Mouse (Mus musculus): ENCODE results near the gene Pla2g4a. TPM values are rescaled to one million over a fixed set of nuclear protein-coding genes. Genes with fewer than 3 reads are reported as not detected.

The Pla2g4a gene
- total and polyA plus RNA-seq, 2 experiments from 2014 or later: 0.93 to 1.3 TPM

- no peak overlapping the region for H3K4me2 ChIP-seq (ENCODE audit: low read depth, low read length, poor library complexity, severe bottlenecking)
- DNase-seq (ENCODE audit: low spot score) (no peak), ATAC-seq (ENCODE audit: low FRiP score) (no peak)
- no peak overlapping the region for H3K4me3 ChIP-seq (ENCODE audit: low read depth, low read length)
- H3K36me3 ChIP-seq (ENCODE audit: insufficient read depth, low read length): no peaks in the 10 kb centered on the region
- no peaks in the 10 kb centered on the region for H3K27me3 ChIP-seq (ENCODE audit: insufficient read depth, low read length)
- H3K9ac ChIP-seq (replicated peaks; ENCODE audit: low read length, poor library complexity, severe bottlenecking): no peak overlapping the region
- H3K9me3 ChIP-seq (ENCODE audit: low read length): no peaks in the 10 kb centered on the region
- TF ChIP-seq CTCF (IDR thresholded peaks at IDR 0.05): no peak
- no peak overlapping the region for H3K27ac ChIP-seq (ENCODE audit: low read depth, low read length)
- H3K4me1 ChIP-seq (ENCODE audit: insufficient read depth, low read length): no peaks in the 10 kb centered on the region; the same call in 1 of the 2 replicates
- WGBS: 33% methylated on average over 1 of the region's 1 CpGs
These were observed 38.9 kb downstream of the Pla2g4a start for GRCm38 (mm10) chr1:149922219-149922618.

- DNase-seq (ENCODE audit: low spot score) (no peak), ATAC-seq (ENCODE audit: low FRiP score) (no peak)
- no peak overlapping the region for H3K4me3 ChIP-seq (ENCODE audit: low read depth, low read length)
- no peaks in the 10 kb centered on the region for H3K27me3 ChIP-seq (ENCODE audit: insufficient read depth, low read length)
- 88% methylated on average over 5 of the region's 5 CpGs for WGBS
- H3K4me2 ChIP-seq (ENCODE audit: low read depth, low read length, poor library complexity, severe bottlenecking): no peak overlapping the region
- H3K9me3 ChIP-seq (ENCODE audit: low read length): no peaks in the 10 kb centered on the region
- TF ChIP-seq CTCF (IDR thresholded peaks at IDR 0.05): no peak
- no peaks in the 10 kb centered on the region; the same call in 1 of the 2 replicates for H3K4me1 ChIP-seq (ENCODE audit: insufficient read depth, low read length)
- H3K27ac ChIP-seq (ENCODE audit: low read depth, low read length): no peak overlapping the region
- H3K36me3 ChIP-seq (ENCODE audit: insufficient read depth, low read length): no peaks in the 10 kb centered on the region
- H3K9ac ChIP-seq (replicated peaks; ENCODE audit: low read length, poor library complexity, severe bottlenecking): no peak overlapping the region
These were observed 39.8 kb downstream of the Pla2g4a start for GRCm38 (mm10) chr1:149921325-149921724.

- no peak for ATAC-seq (ENCODE audit: low FRiP score)
- 80% methylated on average over 7 of the region's 7 CpGs for WGBS
These were observed 41.8 kb downstream of the Pla2g4a start for GRCm38 (mm10) chr1:149919301-149919700.

GRCm38 (mm10) chr1:149912984-149913383 lies 48.1 kb downstream of the Pla2g4a start:
- DNase-seq (ENCODE audit: low spot score) (no peak), ATAC-seq (ENCODE audit: low FRiP score) (no peak)
- Histone ChIP-seq H3K9ac (replicated peaks; ENCODE audit: low read length, poor library complexity, severe bottlenecking) (no peak overlapping the region), H3K9me3 (ENCODE audit: low read length) (no peaks in the 10 kb centered on the region), H3K27me3 (ENCODE audit: insufficient read depth, low read length) (no peaks in the 10 kb centered on the region), H3K4me1 (ENCODE audit: insufficient read depth, low read length) (no peaks in the 10 kb centered on the region), H3K4me3 (ENCODE audit: low read depth, low read length) (no peak overlapping the region), H3K27ac (ENCODE audit: low read depth, low read length) (no peak overlapping the region), H3K4me2 (ENCODE audit: low read depth, low read length, poor library complexity, severe bottlenecking) (no peak overlapping the region), H3K36me3 (ENCODE audit: insufficient read depth, low read length) (no peaks in the 10 kb centered on the region)
- WGBS: 84% methylated on average over 4 of the region's 4 CpGs
- no peak for TF ChIP-seq CTCF (IDR thresholded peaks at IDR 0.05)

More at GRCm38 (mm10) chr1:149919301-149919700, 41.8 kb downstream of the Pla2g4a start:
- Histone ChIP-seq H3K4me2 (ENCODE audit: low read depth, low read length, poor library complexity, severe bottlenecking) (no peak overlapping the region), H3K36me3 (ENCODE audit: insufficient read depth, low read length) (no peaks in the 10 kb centered on the region), H3K27ac (ENCODE audit: low read depth, low read length) (no peak overlapping the region), H3K9ac (replicated peaks; ENCODE audit: low read length, poor library complexity, severe bottlenecking) (no peak overlapping the region), H3K9me3 (ENCODE audit: low read length) (no peaks in the 10 kb centered on the region), H3K4me3 (ENCODE audit: low read depth, low read length) (no peak overlapping the region), H3K4me1 (ENCODE audit: insufficient read depth, low read length) (no peaks in the 10 kb centered on the region; the same call in 1 of the 2 replicates), H3K27me3 (ENCODE audit: insufficient read depth, low read length) (no peaks in the 10 kb centered on the region)
- no peak for TF ChIP-seq CTCF (IDR thresholded peaks at IDR 0.05)
- DNase-seq (ENCODE audit: low spot score): no peak

- Histone ChIP-seq H3K4me1 (ENCODE audit: insufficient read depth, low read length) (no peaks in the 10 kb centered on the region), H3K4me3 (ENCODE audit: low read depth, low read length) (no peak overlapping the region), H3K9me3 (ENCODE audit: low read length) (no peaks in the 10 kb centered on the region), H3K9ac (replicated peaks; ENCODE audit: low read length, poor library complexity, severe bottlenecking) (no peak overlapping the region), H3K36me3 (ENCODE audit: insufficient read depth, low read length) (no peaks in the 10 kb centered on the region), H3K4me2 (ENCODE audit: low read depth, low read length, poor library complexity, severe bottlenecking) (no peak overlapping the region), H3K27ac (ENCODE audit: low read depth, low read length) (no peak overlapping the region), H3K27me3 (ENCODE audit: insufficient read depth, low read length) (no peaks in the 10 kb centered on the region)
- TF ChIP-seq CTCF (IDR thresholded peaks at IDR 0.05): no peak
- no peak for DNase-seq (ENCODE audit: low spot score)
- WGBS: 76% methylated on average over 4 of the region's 4 CpGs
- ATAC-seq (ENCODE audit: low FRiP score): no peak
These were observed 50.0 kb downstream of the Pla2g4a start for GRCm38 (mm10) chr1:149911050-149911449.

- ATAC-seq (ENCODE audit: low FRiP score): no peak
- WGBS: 78% methylated on average over 4 of the region's 4 CpGs
- no peaks in the 10 kb centered on the region for H3K36me3 ChIP-seq (ENCODE audit: insufficient read depth, low read length)
- no peak overlapping the region for H3K4me2 ChIP-seq (ENCODE audit: low read depth, low read length, poor library complexity, severe bottlenecking)
- TF ChIP-seq CTCF (IDR thresholded peaks at IDR 0.05): no peak
- H3K4me1 ChIP-seq (ENCODE audit: insufficient read depth, low read length): no peaks in the 10 kb centered on the region
- no peaks in the 10 kb centered on the region for H3K9me3 ChIP-seq (ENCODE audit: low read length)
- no peak for DNase-seq (ENCODE audit: low spot score)
- no peak overlapping the region for H3K27ac ChIP-seq (ENCODE audit: low read depth, low read length)
- no peak overlapping the region for H3K9ac ChIP-seq (replicated peaks; ENCODE audit: low read length, poor library complexity, severe bottlenecking)
- no peak overlapping the region for H3K4me3 ChIP-seq (ENCODE audit: low read depth, low read length)
- no peaks in the 10 kb centered on the region for H3K27me3 ChIP-seq (ENCODE audit: insufficient read depth, low read length)
These were observed 63.0 kb downstream of the Pla2g4a start for GRCm38 (mm10) chr1:149898001-149898625.

All from midbrain, postnatal 0 days (tissue).